24 mouse cellular contexts compared by ENCODE assay signal in the genomic region with DNA sequence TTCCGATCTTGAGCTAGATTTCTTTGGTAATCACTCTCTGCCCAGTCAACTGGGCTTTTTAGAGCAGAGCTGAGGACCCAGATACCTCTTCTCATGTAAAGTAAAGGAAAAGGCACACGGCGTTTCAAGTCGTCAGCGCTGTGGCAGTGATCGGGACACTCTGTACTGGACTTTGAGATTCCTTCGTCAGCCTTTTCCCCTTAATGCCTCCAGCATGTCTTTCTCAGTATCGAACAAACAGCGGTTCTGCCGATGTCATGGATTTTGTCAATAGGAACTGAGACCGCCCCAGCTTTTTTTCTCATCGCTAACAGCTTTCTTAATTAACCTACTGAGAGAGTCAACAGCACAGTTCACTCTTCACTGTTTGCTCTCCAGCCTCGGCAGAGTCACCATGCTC.
DNase-seq lines count a peak whose midpoint lies in the region; ATAC-seq and TF ChIP-seq lines count a peak whose summit lies in the region.
"Had no signal": no experiment of that assay in that cellular context is flagged by ENCODE, and none has a peak within 500 bp of the region (broad histone marks: within the 10 kb centered on the region; RNA-seq: fewer than 3 reads in every experiment).

No protein-coding gene starts in this region.

- TF ChIP-seq EP300 in lung, postnatal 0 days (IDR thresholded peaks at IDR 0.05): no peak

- peak; percentile 58 for DNase-seq in heart, adult 11 months
- no peak for DNase-seq in heart, postnatal 14 days
- peak; percentile 33 for DNase-seq in kidney, adult 9 months
- no peak for DNase-seq in kidney, adult 18-20 months
- no peak for DNase-seq in lung, postnatal 0 days (ENCODE audit: low spot score)
- DNase-seq in lung, adult 18-20 months: no peak
- DNase-seq: adrenal gland, adult 8-10 months; adrenal gland, postnatal 25 days; cerebellum, adult 11-12 months; cerebellum, adult 8-10 months; cerebellum, postnatal 36 days; embryo, embryonic 11 days; gastrocnemius, postnatal 36 days; heart, postnatal 36 days had no signal

- H3K9me3 ChIP-seq in lung, postnatal 0 days (ENCODE audit: low read length): no peaks in the 10 kb centered on the region
- no peaks in the 10 kb centered on the region for H3K9me3 ChIP-seq in neural tube, embryonic 15.5 days (replicated peaks)
- H3K9me3 ChIP-seq: embryonic facial prominence, embryonic 10.5 days; embryonic facial prominence, embryonic 13.5 days; forebrain, embryonic 12.5 days; forebrain, embryonic 15.5 days; hindbrain, embryonic 10.5 days; hindbrain, embryonic 13.5 days had no signal

- 0 out of 2 replicates have a peak overlapping the region, but pooled peaks have one; percentile 6 for H3K4me2 ChIP-seq in lung, postnatal 0 days (replicated peaks; ENCODE audit: low read depth, low read length)
- H3K4me2 ChIP-seq in neural tube, embryonic 15.5 days: no peak overlapping the region
- H3K4me2 ChIP-seq: embryonic facial prominence, embryonic 13.5 days; forebrain, embryonic 12.5 days; forebrain, embryonic 15.5 days; heart, embryonic 11.5 days; hindbrain, embryonic 13.5 days had no signal

- no peaks in the 10 kb centered on the region for H3K4me1 ChIP-seq in lung, postnatal 0 days (ENCODE audit: insufficient read depth, low read depth, low read length)
- no peaks in the 10 kb centered on the region for H3K4me1 ChIP-seq in neural tube, embryonic 15.5 days
- H3K4me1 ChIP-seq: embryonic facial prominence, embryonic 10.5 days; embryonic facial prominence, embryonic 13.5 days; forebrain, embryonic 12.5 days; forebrain, embryonic 15.5 days; hindbrain, embryonic 10.5 days; hindbrain, embryonic 13.5 days had no signal

- H3K9ac ChIP-seq in lung, postnatal 0 days (replicated peaks; ENCODE audit: low read depth): no peak overlapping the region
- no peak overlapping the region for H3K9ac ChIP-seq in neural tube, embryonic 15.5 days (replicated peaks)
- H3K9ac ChIP-seq: embryonic facial prominence, embryonic 13.5 days; forebrain, embryonic 12.5 days; forebrain, embryonic 15.5 days; hindbrain, embryonic 13.5 days had no signal

- no peak for TF ChIP-seq CTCF in lung, postnatal 0 days (IDR thresholded peaks at IDR 0.05)

- H3K27ac ChIP-seq in lung, postnatal 0 days (ENCODE audit: low read length): no peak overlapping the region
- no peak overlapping the region for H3K27ac ChIP-seq in neural tube, embryonic 15.5 days (replicated peaks)
- H3K27ac ChIP-seq: embryonic facial prominence, embryonic 10.5 days; embryonic facial prominence, embryonic 13.5 days; forebrain, embryonic 12.5 days; forebrain, embryonic 15.5 days; hindbrain, embryonic 10.5 days; hindbrain, embryonic 13.5 days had no signal

- intact Hi-C loops in heart, postnatal 14 days (cut with DNase I): no loop called here

- 66% methylated on average over 13 of the region's 13 CpGs for WGBS in lung, postnatal 0 days
- 82% methylated on average over 13 of the region's 13 CpGs for WGBS in neural tube, embryonic 15.5 days

- H3K36me3 ChIP-seq in lung, postnatal 0 days (ENCODE audit: insufficient read depth, low read length): no peaks in the 10 kb centered on the region
- no peaks in the 10 kb centered on the region for H3K36me3 ChIP-seq in neural tube, embryonic 15.5 days
- H3K36me3 ChIP-seq: embryonic facial prominence, embryonic 10.5 days; embryonic facial prominence, embryonic 13.5 days; forebrain, embryonic 12.5 days; forebrain, embryonic 15.5 days; hindbrain, embryonic 10.5 days; hindbrain, embryonic 13.5 days had no signal

- H3K4me3 ChIP-seq in lung, postnatal 0 days (ENCODE audit: low read depth, low read length): no peak overlapping the region
- no peak overlapping the region for H3K4me3 ChIP-seq in neural tube, embryonic 15.5 days (replicated peaks)
- H3K4me3 ChIP-seq: embryonic facial prominence, embryonic 10.5 days; embryonic facial prominence, embryonic 13.5 days; erythroblast, embryonic 14.5 days; forebrain, embryonic 12.5 days; forebrain, embryonic 15.5 days; hindbrain, embryonic 10.5 days; hindbrain, embryonic 13.5 days had no signal

- no peaks in the 10 kb centered on the region for H3K27me3 ChIP-seq in lung, postnatal 0 days (replicated peaks; ENCODE audit: insufficient read depth, low read length)
- H3K27me3 ChIP-seq in neural tube, embryonic 15.5 days (replicated peaks): no peaks in the 10 kb centered on the region
- H3K27me3 ChIP-seq: embryonic facial prominence, embryonic 13.5 days; forebrain, embryonic 12.5 days; forebrain, embryonic 15.5 days; hindbrain, embryonic 13.5 days had no signal

- no peak for ATAC-seq in lung, postnatal 0 days
- ATAC-seq in neural tube, embryonic 15.5 days (ENCODE audit: low FRiP score): no peak
- ATAC-seq: activated CD4-positive, CD25-positive, alpha-beta regulatory T cell, adult 4 months; forebrain, embryonic 15.5 days had no signal

Comparison
In these comparisons a context has a peak if more than half of its experiments do, and no peak if none do; other contexts are left out.
1. DNase-seq: peak in heart, adult 11 months (single experiment) and kidney, adult 9 months (single experiment); none in heart, postnatal 14 days (0 of 2), kidney, adult 18-20 months (single experiment), lung, postnatal 0 days (single experiment) and lung, adult 18-20 months (0 of 2).